Mouse (Mus musculus) MEL (cell line): ENCODE results near the gene Ecsit.

Experiments used
- CTCF ChIP-seq, 3 experiments: IDR thresholded peaks in 2 of 3; conservative IDR thresholded peaks in 1 of 3; 2 replicates each; pipeline ENCODE4 v1.5.1; 2011 to 2012; ENCODE audit warnings: low read length in 3 of 3, low read depth in 2 of 3, mild to moderate bottlenecking in 2 of 3, improper control_type of control experiment in 1 of 3, inconsistent platforms in 1 of 3, mixed read lengths in 1 of 3, moderate library complexity in 1 of 3; ENCODE audit not compliant: control insufficient read depth in 1 of 3, insufficient read depth in 1 of 3, poor library complexity in 1 of 3, severe bottlenecking in 1 of 3
- GATA1 ChIP-seq: IDR thresholded peaks from 2 replicates; pipeline ENCODE4 v1.6.1; 2011; ENCODE audit warnings: low read depth, low read length, improper control_type of control experiment
- MAFK ChIP-seq: IDR thresholded peaks from 2 replicates; pipeline ENCODE4 v1.6.1; 2011; ENCODE audit warnings: low read depth, mild to moderate bottlenecking, low read length, improper control_type of control experiment, borderline replicate concordance
- MXI1 ChIP-seq: IDR thresholded peaks from 2 replicates; pipeline ENCODE4 v1.6.1; 2011; ENCODE audit warnings: mild to moderate bottlenecking, low read depth, low read length, improper control_type of control experiment
- POLR2A ChIP-seq, 2 experiments: IDR thresholded peaks; 2 replicates each; pipeline ENCODE4 v1.6.1; 2011 to 2012; ENCODE audit warnings: low read length in 2 of 2, mild to moderate bottlenecking in 2 of 2, control low read depth in 1 of 2, improper control_type of control experiment in 1 of 2, low read depth in 1 of 2, moderate library complexity in 1 of 2; ENCODE audit not compliant: control insufficient read depth in 1 of 2, insufficient read depth in 1 of 2, poor library complexity in 1 of 2
- TAL1 ChIP-seq: IDR thresholded peaks from 2 replicates; pipeline ENCODE4 v1.6.1; 2012; ENCODE audit warnings: mild to moderate bottlenecking, inconsistent platforms, low read length, moderate library complexity, mixed read lengths
- UBTF ChIP-seq: IDR thresholded peaks from 2 replicates; pipeline ENCODE4 v1.6.1; 2012; ENCODE audit warnings: low read depth, mild to moderate bottlenecking, inconsistent platforms, low read length, improper control_type of control experiment, moderate library complexity, borderline replicate concordance; ENCODE audit not compliant: insufficient read depth
- ZMIZ1 ChIP-seq: IDR thresholded peaks from 2 replicates; pipeline ENCODE4 v1.6.1; 2012; ENCODE audit warnings: low read depth, mild to moderate bottlenecking, inconsistent platforms, low read length, improper control_type of control experiment, moderate library complexity
- ZNF384 ChIP-seq: IDR thresholded peaks from 2 replicates; pipeline ENCODE4 v1.6.1; 2012; ENCODE audit warnings: low read depth, mild to moderate bottlenecking, inconsistent platforms, low read length, improper control_type of control experiment

GRCm38 (mm10) chr9:22030386-22030785 lies 54.9 kb downstream of the Ecsit start:
- no peak for TF ChIP-seq CTCF (IDR thresholded peaks at IDR 0.05 in 2 of 3, conservative IDR thresholded peaks at IDR 0.05 in 1 of 3; ENCODE audit: control insufficient read depth in 1 of 3, insufficient read depth in 1 of 3, low read depth in 2 of 3, low read length in 3 of 3, poor library complexity in 1 of 3, severe bottlenecking in 1 of 3)
- no peak for TF ChIP-seq MXI1
- TF ChIP-seq ZMIZ1, result no peak
- TF ChIP-seq POLR2A (IDR thresholded peaks at IDR 0.05; ENCODE audit: control insufficient read depth in 1 of 2, insufficient read depth in 1 of 2, low read depth in 1 of 2, low read length in 2 of 2, poor library complexity in 1 of 2), result no peak
- no peak for TF ChIP-seq TAL1
- TF ChIP-seq ZNF384, result no peak
- no peak for TF ChIP-seq MAFK
- no peak for TF ChIP-seq GATA1
- TF ChIP-seq UBTF, result no peak
